Mouse (Mus musculus) embryonic facial prominence, embryonic 13.5 days (tissue): ENCODE measurements around the gene Nexn. TPM values are rescaled to one million over a fixed set of nuclear protein-coding genes. Genes with fewer than 3 reads are reported as not detected.

Source experiments
- ATAC-seq: fragments of 200-750 bp; cut with Nextera tagmentation; 2 replicates; pipeline ENCODE4 v1.8.0; 2017; ENCODE audit warnings: low read depth; ENCODE audit not compliant: insufficient number of reproducible peaks, insufficient read depth, low FRiP score, low TSS enrichment
- H3K27ac ChIP-seq: fragments of 300-500 bp; sonication (generic); 2 replicates; pipeline ENCODE4 v1.5.1; 2015; ENCODE audit warnings: moderate library complexity, mild to moderate bottlenecking, inconsistent platforms
- H3K27me3 ChIP-seq: fragments of 300-500 bp; sonication (generic); 2 replicates; pipeline ENCODE4 v1.6.1; 2015; ENCODE audit warnings: mild to moderate bottlenecking, inconsistent platforms
- H3K36me3 ChIP-seq: fragments of 300-500 bp; sonication (generic); 2 replicates; pipeline ENCODE4 v1.6.1; 2015; ENCODE audit warnings: mild to moderate bottlenecking, inconsistent platforms
- H3K4me1 ChIP-seq: fragments of 300-500 bp; sonication (generic); 2 replicates; pipeline ENCODE4 v1.6.1; 2015; ENCODE audit warnings: inconsistent platforms
- H3K4me2 ChIP-seq: fragments of 300-500 bp; sonication (generic); 2 replicates; pipeline ENCODE4 v1.6.1; 2015; ENCODE audit warnings: moderate library complexity, mild to moderate bottlenecking, inconsistent platforms
- H3K4me3 ChIP-seq: fragments of 300-500 bp; sonication (generic); 2 replicates; pipeline ENCODE4 v1.5.1; 2015; ENCODE audit warnings: mild to moderate bottlenecking, inconsistent platforms
- H3K9ac ChIP-seq: fragments of 300-500 bp; sonication (generic); 2 replicates; pipeline ENCODE4 v1.6.1; 2015; ENCODE audit warnings: mild to moderate bottlenecking, inconsistent platforms
- H3K9me3 ChIP-seq: fragments of 300-500 bp; sonication (generic); 2 replicates; pipeline ENCODE4 v1.6.1; 2016; ENCODE audit warnings: inconsistent platforms
- WGBS: fragments of 180-500 bp; shearing (Covaris S2); methylation state at CpG from one replicate; pipeline ENCODE4 v1.1.7; 2015; ENCODE audit warnings: mixed read lengths; 5-methylcytosine and 5-hydroxymethylcytosine counted together
- polyA plus RNA-seq: library from polyadenylated mRNA; unstranded; fragments of >200 nt; fragmentation: Nextera tagmentation; extraction: Ambion mirVana; gene quantifications from 2 replicates; pipeline ENCODE4 v1.2.1, GENCODE M21; 2015

Gene Nexn
- polyA plus RNA-seq, 1 experiment from 2014 or later, result 9.6 TPM

DNA sequence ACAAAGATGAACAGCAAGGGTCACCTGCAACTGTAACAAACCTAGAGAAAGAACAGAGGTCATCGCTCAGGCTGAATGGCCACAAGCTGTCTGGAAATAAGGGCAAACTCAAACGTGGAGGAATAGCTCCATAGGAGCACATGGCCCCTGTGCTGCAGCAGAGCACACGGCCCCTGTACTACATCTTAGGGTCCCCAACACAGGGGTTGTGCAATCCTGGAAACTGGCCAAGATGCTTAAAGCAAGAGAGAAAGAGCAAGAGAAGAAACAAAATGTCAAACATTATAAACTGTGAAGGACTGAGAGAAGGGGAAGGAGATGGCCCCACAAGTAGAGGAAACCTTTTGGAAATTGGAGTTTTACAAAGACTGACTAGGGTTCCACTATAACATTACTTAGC, 28.2 kb upstream of the Nexn start:
- no peak overlapping the region for H3K9ac ChIP-seq
- no peaks in the 10 kb centered on the region for H3K27me3 ChIP-seq
- H3K4me2 ChIP-seq, result no peak overlapping the region
- WGBS, result 58% methylated on average over 3 of the region's 3 CpGs
- peaks cover 32% of the 10 kb centered on the region for H3K36me3 ChIP-seq
- H3K27ac ChIP-seq, result no peak overlapping the region
- no peak for ATAC-seq
- no peak overlapping the region for H3K4me3 ChIP-seq
- peaks cover 26% of the 10 kb centered on the region for H3K4me1 ChIP-seq
- H3K9me3 ChIP-seq, result no peaks in the 10 kb centered on the region

- no peak overlapping the region for H3K4me2 ChIP-seq
- no peak overlapping the region for H3K4me3 ChIP-seq
- no peak for ATAC-seq
- no peaks in the 10 kb centered on the region for H3K9me3 ChIP-seq
- no peaks in the 10 kb centered on the region for H3K27me3 ChIP-seq
- 46% methylated on average over 13 of the region's 13 CpGs for WGBS
- H3K4me1 ChIP-seq, result peaks cover 26% of the 10 kb centered on the region
- H3K27ac ChIP-seq, result no peak overlapping the region
- peaks cover 36% of the 10 kb centered on the region for H3K36me3 ChIP-seq
- H3K9ac ChIP-seq, result no peak overlapping the region
Observed at GRCm38 (mm10) chr3:152293530-152294181, 27.5 kb upstream of the Nexn start.

DNA sequence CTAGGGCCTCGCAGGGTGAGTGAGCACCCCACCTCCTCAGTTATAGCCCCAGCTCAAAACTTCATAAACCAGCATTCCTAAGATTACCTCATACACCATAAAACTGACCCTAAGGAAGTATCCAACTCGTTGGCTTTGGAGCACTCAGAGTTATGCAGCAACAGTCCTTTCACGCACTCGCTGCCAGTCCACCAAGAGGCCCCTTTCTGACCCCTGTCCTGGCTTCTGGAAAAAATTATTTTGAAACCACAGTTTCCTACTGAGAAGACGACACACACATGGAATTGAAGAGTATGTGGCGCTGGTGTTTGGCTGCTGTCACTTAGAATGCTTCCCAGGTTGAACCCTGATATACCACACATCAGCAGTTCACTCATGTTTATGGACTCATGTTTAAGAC, 25.7 kb upstream of the Nexn start:
- Histone ChIP-seq H3K4me3 (no peak overlapping the region), H3K4me2 (no peak overlapping the region), H3K9ac (no peak overlapping the region), H3K27me3 (no peaks in the 10 kb centered on the region), H3K27ac (no peak overlapping the region), H3K36me3 (peaks cover 45% of the 10 kb centered on the region), H3K4me1 (peaks cover 26% of the 10 kb centered on the region), H3K9me3 (no peaks in the 10 kb centered on the region)
- ATAC-seq, result no peak
- 62% methylated on average over 6 of the region's 6 CpGs for WGBS

GRCm38 (mm10) chr3:152290175-152290798, 24.1 kb upstream of the Nexn start:
- Histone ChIP-seq H3K4me1 (peaks cover 26% of the 10 kb centered on the region), H3K4me3 (no peak overlapping the region), H3K27ac (peak overlapping the region; percentile 76), H3K4me2 (0 out of 2 replicates have a peak overlapping the region, but pooled peaks have one; percentile 7), H3K27me3 (no peaks in the 10 kb centered on the region), H3K36me3 (peaks cover 40% of the 10 kb centered on the region), H3K9me3 (no peaks in the 10 kb centered on the region), H3K9ac (peak overlapping the region; percentile 32; the same call in 1 of the 2 replicates)
- 50% methylated on average over 17 of the region's 17 CpGs for WGBS
- ATAC-seq, result 0 out of 2 replicates have a peak, but pooled peaks have one; percentile 43

DNA sequence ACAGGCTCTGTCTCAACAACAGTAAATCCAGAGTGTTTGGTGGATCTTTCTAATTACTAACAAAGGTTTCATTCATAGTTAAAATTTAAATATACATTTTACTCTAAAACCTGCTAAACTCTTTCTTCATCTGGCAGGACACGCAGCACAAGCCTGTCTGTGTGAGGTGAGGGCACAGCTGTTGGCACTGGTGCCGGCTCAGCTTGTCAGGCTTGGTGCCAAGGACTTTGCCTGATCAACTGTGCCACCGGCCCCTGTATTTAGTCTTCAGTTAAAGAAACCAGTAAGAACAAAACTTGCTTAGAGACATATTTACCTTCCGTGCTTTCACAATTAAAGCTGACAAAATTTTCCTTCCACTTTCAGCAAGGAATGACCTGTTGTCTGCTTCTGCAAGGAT, 22.6 kb upstream of the Nexn start:
- 88% methylated on average over 4 of the region's 4 CpGs for WGBS

GRCm38 (mm10) chr3:152288276-152288675, 22.1 kb upstream of the Nexn start:
- ATAC-seq, result no peak
- 87% methylated on average over 5 of the region's 5 CpGs for WGBS
- H3K4me3 ChIP-seq, result no peak overlapping the region
- no peak overlapping the region for H3K9ac ChIP-seq
- H3K27ac ChIP-seq, result no peak overlapping the region
- H3K36me3 ChIP-seq, result peaks cover 53% of the 10 kb centered on the region
- no peak overlapping the region for H3K4me2 ChIP-seq
- peaks cover 14% of the 10 kb centered on the region for H3K4me1 ChIP-seq
- no peaks in the 10 kb centered on the region for H3K27me3 ChIP-seq
- no peaks in the 10 kb centered on the region for H3K9me3 ChIP-seq

More for the DNA sequence above, 22.6 kb upstream of the Nexn start:
- Histone ChIP-seq H3K9me3 (no peaks in the 10 kb centered on the region), H3K27me3 (no peaks in the 10 kb centered on the region), H3K36me3 (peaks cover 48% of the 10 kb centered on the region), H3K27ac (no peak overlapping the region), H3K4me1 (peaks cover 18% of the 10 kb centered on the region), H3K4me2 (no peak overlapping the region), H3K4me3 (no peak overlapping the region), H3K9ac (no peak overlapping the region)
- ATAC-seq, result no peak

- Histone ChIP-seq H3K9me3 (no peaks in the 10 kb centered on the region), H3K27ac (no peak overlapping the region), H3K4me2 (no peak overlapping the region), H3K4me1 (peaks cover 12% of the 10 kb centered on the region), H3K4me3 (no peak overlapping the region), H3K27me3 (no peaks in the 10 kb centered on the region), H3K9ac (no peak overlapping the region), H3K36me3 (peaks cover 57% of the 10 kb centered on the region)
- WGBS, result 87% methylated on average over 9 of the region's 9 CpGs
- no peak for ATAC-seq
Observed at GRCm38 (mm10) chr3:152287810-152288209, 21.7 kb upstream of the Nexn start.

- H3K4me3 ChIP-seq, result no peak overlapping the region
- H3K27me3 ChIP-seq, result no peaks in the 10 kb centered on the region
- peaks cover 67% of the 10 kb centered on the region for H3K36me3 ChIP-seq
- H3K9me3 ChIP-seq, result no peaks in the 10 kb centered on the region
- no peak overlapping the region for H3K4me2 ChIP-seq
- ATAC-seq, result no peak
- WGBS, result 46% methylated on average over 5 of the region's 5 CpGs
- 0 out of 2 replicates have a peak, but pooled peaks cover 2% of the 10 kb centered on the region for H3K4me1 ChIP-seq
- H3K27ac ChIP-seq, result no peak overlapping the region
- H3K9ac ChIP-seq, result no peak overlapping the region
Observed at GRCm38 (mm10) chr3:152284759-152285158, 18.6 kb upstream of the Nexn start.

DNA sequence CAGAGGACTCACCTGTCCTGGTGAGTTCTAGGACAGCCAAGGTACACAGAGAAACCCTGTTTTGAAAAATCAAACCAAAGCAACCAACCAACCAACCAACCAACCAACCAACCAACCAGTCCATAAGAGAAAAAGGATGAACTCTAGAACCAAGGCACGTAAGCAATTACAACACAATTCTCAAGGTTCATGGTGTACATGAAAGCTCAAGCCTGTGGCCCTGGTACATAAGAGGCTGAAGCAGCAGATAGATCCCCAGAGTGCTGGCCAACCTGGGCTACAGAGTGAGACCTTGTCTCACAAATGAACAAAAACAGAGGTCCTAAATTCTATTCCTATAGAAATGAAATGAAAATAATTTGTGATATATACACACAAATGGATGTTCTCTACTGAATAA, 18.2 kb upstream of the Nexn start:
- Histone ChIP-seq H3K9ac (no peak overlapping the region), H3K9me3 (no peaks in the 10 kb centered on the region), H3K36me3 (peaks cover 67% of the 10 kb centered on the region), H3K4me3 (no peak overlapping the region), H3K27me3 (no peaks in the 10 kb centered on the region), H3K27ac (no peak overlapping the region), H3K4me2 (no peak overlapping the region), H3K4me1 (0 out of 2 replicates have a peak, but pooled peaks cover 2% of the 10 kb centered on the region)
- WGBS, result 97% methylated on average over 1 of the region's 1 CpGs
- no peak for ATAC-seq

GRCm38 (mm10) chr3:152282126-152282525, 16.0 kb upstream of the Nexn start:
- H3K9me3 ChIP-seq, result no peaks in the 10 kb centered on the region
- no peaks in the 10 kb centered on the region for H3K27me3 ChIP-seq
- H3K4me1 ChIP-seq, result peaks cover 11% of the 10 kb centered on the region
- H3K9ac ChIP-seq, result no peak overlapping the region
- no peak for ATAC-seq
- H3K4me2 ChIP-seq, result no peak overlapping the region
- WGBS, result 22% methylated on average over 3 of the region's 3 CpGs
- H3K36me3 ChIP-seq, result peaks cover 50% of the 10 kb centered on the region
- H3K27ac ChIP-seq, result no peak overlapping the region
- H3K4me3 ChIP-seq, result no peak overlapping the region

DNA sequence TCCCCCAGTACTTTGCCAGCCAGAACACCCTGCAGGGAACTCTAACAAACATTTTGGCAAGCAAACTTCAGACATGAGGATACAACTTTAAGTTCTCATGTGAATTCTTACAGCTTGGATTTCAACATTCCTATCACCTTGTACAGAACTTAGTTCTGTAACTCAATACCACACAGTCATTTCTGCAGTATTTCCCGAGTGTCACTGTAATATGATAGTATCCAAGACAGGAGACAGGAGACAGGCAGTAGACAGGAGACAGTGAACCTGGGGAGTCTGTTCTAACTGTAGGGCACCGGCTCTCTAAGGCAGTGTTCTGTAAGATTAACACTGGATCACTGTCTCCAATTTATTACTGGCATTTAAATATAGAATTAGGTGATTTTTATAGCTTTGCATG, 12.3 kb upstream of the Nexn start:
- 21% methylated on average over 2 of the region's 2 CpGs for WGBS
- no peak for ATAC-seq

GRCm38 (mm10) chr3:152277912-152278311, 11.8 kb upstream of the Nexn start:
- H3K9ac ChIP-seq, result no peak overlapping the region
- H3K27ac ChIP-seq, result no peak overlapping the region
- no peak for ATAC-seq
- no peaks in the 10 kb centered on the region for H3K27me3 ChIP-seq
- 87% methylated on average over 2 of the region's 2 CpGs for WGBS
- peaks cover 34% of the 10 kb centered on the region for H3K36me3 ChIP-seq
- H3K9me3 ChIP-seq, result no peaks in the 10 kb centered on the region
- H3K4me3 ChIP-seq, result no peak overlapping the region
- H3K4me1 ChIP-seq, result peaks cover 11% of the 10 kb centered on the region
- no peak overlapping the region for H3K4me2 ChIP-seq

More for the DNA sequence above, 12.3 kb upstream of the Nexn start:
- Histone ChIP-seq H3K4me3 (no peak overlapping the region), H3K4me2 (no peak overlapping the region), H3K36me3 (peaks cover 38% of the 10 kb centered on the region), H3K9me3 (no peaks in the 10 kb centered on the region), H3K4me1 (peaks cover 11% of the 10 kb centered on the region), H3K9ac (no peak overlapping the region), H3K27ac (no peak overlapping the region), H3K27me3 (no peaks in the 10 kb centered on the region)
